In genomic region chr4:43477857-43478533, GRCm38 (mm10) we compare ENCODE assay signal across 7 mouse cellular contexts. TPM values are rescaled to one million over a fixed set of nuclear protein-coding genes. Genes with fewer than 3 reads are reported as not detected.
A peak's percentile ranks its signal among the peaks of the same experiment; 100 is the strongest.
DNase-seq lines count a peak whose midpoint lies in the region; ATAC-seq and TF ChIP-seq lines count a peak whose summit lies in the region.

No protein-coding gene starts in this region.

- 13% methylated on average over 11 of the region's 11 CpGs for WGBS in embryonic facial prominence, embryonic 11.5 days
- WGBS in limb, embryonic 10.5 days: 14% methylated on average over 11 of the region's 11 CpGs
- 14% methylated on average over 10 of the region's 11 CpGs for WGBS in midbrain, embryonic 12.5 days
- 25% methylated on average over 11 of the region's 11 CpGs for WGBS in small intestine, adult 2 months

- peak overlapping the region; percentile 52 for H3K9ac ChIP-seq in embryonic facial prominence, embryonic 11.5 days (replicated peaks; ENCODE audit: low read length)
- H3K9ac ChIP-seq in midbrain, embryonic 12.5 days (replicated peaks): no peak overlapping the region

- ATAC-seq in embryonic facial prominence, embryonic 11.5 days (replicated peaks; ENCODE audit: insufficient number of reproducible peaks, low FRiP score, low TSS enrichment, low read depth): peak; percentile 92
- peak; percentile 95 for ATAC-seq in midbrain, embryonic 12.5 days (ENCODE audit: low FRiP score, low read depth)

- peak; percentile 52; the same call in 1 of the 2 replicates for TF ChIP-seq CTCF in small intestine, adult 2 months (IDR thresholded peaks at IDR 0.05; ENCODE audit: extremely low read depth, insufficient read length, insufficient replicate concordance, low read depth, low read length)

- no peak for TF ChIP-seq POLR2A in small intestine, adult 2 months (IDR thresholded peaks at IDR 0.05; ENCODE audit: low read depth, low read length)

- no peaks in the 10 kb centered on the region for H3K4me1 ChIP-seq in embryonic facial prominence, embryonic 11.5 days (ENCODE audit: control insufficient read depth, insufficient read depth, low read length)
- H3K4me1 ChIP-seq in limb, embryonic 10.5 days: peaks cover 4% of the 10 kb centered on the region
- H3K4me1 ChIP-seq in midbrain, embryonic 12.5 days: no peaks in the 10 kb centered on the region
- peaks cover 18% of the 10 kb centered on the region for H3K4me1 ChIP-seq in small intestine, adult 2 months (ENCODE audit: control insufficient read depth, insufficient read depth, insufficient read length, low read length)

- H3K9me3 ChIP-seq in embryonic facial prominence, embryonic 11.5 days (replicated peaks; ENCODE audit: control insufficient read depth, low read length): no peaks in the 10 kb centered on the region
- H3K9me3 ChIP-seq in limb, embryonic 10.5 days (replicated peaks): no peaks in the 10 kb centered on the region
- H3K9me3 ChIP-seq in midbrain, embryonic 12.5 days: no peaks in the 10 kb centered on the region

- DNase-seq in adrenal gland, postnatal 25 days: peak; percentile 84
- DNase-seq in embryonic facial prominence, embryonic 11.5 days (ENCODE audit: low spot score): peak; percentile 94
- DNase-seq in heart, adult 11 months: peak; percentile 98
- peak; percentile 88 for DNase-seq in kidney, adult 11 months
- DNase-seq in limb, embryonic 10.5 days (ENCODE audit: low spot score): peak; percentile 83

- H3K27ac ChIP-seq in embryonic facial prominence, embryonic 11.5 days (replicated peaks; ENCODE audit: low read depth, low read length): no peak overlapping the region
- H3K27ac ChIP-seq in limb, embryonic 10.5 days: peak overlapping the region; percentile 81
- H3K27ac ChIP-seq in midbrain, embryonic 12.5 days (replicated peaks): no peak overlapping the region
- H3K27ac ChIP-seq in small intestine, adult 2 months (ENCODE audit: insufficient read depth, low read depth, low read length): peak overlapping the region; percentile 58

- peak overlapping the region; percentile 41 for H3K4me2 ChIP-seq in embryonic facial prominence, embryonic 11.5 days (ENCODE audit: low read depth, low read length)
- H3K4me2 ChIP-seq in midbrain, embryonic 12.5 days (replicated peaks): peak overlapping the region; percentile 48

- peak overlapping the region; percentile 10; the same call in 1 of the 2 replicates for H3K4me3 ChIP-seq in embryonic facial prominence, embryonic 11.5 days (ENCODE audit: low read depth, low read length)
- H3K4me3 ChIP-seq in limb, embryonic 10.5 days: peak overlapping the region; percentile 39
- peak overlapping the region; percentile 35 for H3K4me3 ChIP-seq in midbrain, embryonic 12.5 days
- peak overlapping the region; percentile 51 for H3K4me3 ChIP-seq in small intestine, adult 2 months (ENCODE audit: low read depth, low read length)

- no peaks in the 10 kb centered on the region for H3K27me3 ChIP-seq in embryonic facial prominence, embryonic 11.5 days (ENCODE audit: control insufficient read depth, insufficient read depth, low read length)
- H3K27me3 ChIP-seq in limb, embryonic 10.5 days (ENCODE audit: low read depth, poor library complexity, severe bottlenecking): no peaks in the 10 kb centered on the region
- 0 out of 2 replicates have a peak, but pooled peaks cover 2% of the 10 kb centered on the region for H3K27me3 ChIP-seq in midbrain, embryonic 12.5 days
- no peaks in the 10 kb centered on the region for H3K27me3 ChIP-seq in small intestine, adult 2 months (ENCODE audit: control insufficient read depth, insufficient read depth, low read length)

- H3K36me3 ChIP-seq in embryonic facial prominence, embryonic 11.5 days (replicated peaks; ENCODE audit: control insufficient read depth, insufficient read depth, low read depth, low read length): no peaks in the 10 kb centered on the region
- H3K36me3 ChIP-seq in limb, embryonic 10.5 days: no peaks in the 10 kb centered on the region
- no peaks in the 10 kb centered on the region for H3K36me3 ChIP-seq in midbrain, embryonic 12.5 days
- H3K36me3 ChIP-seq in small intestine, adult 2 months (ENCODE audit: control insufficient read depth, insufficient read depth, low read length): no peaks in the 10 kb centered on the region

RNA-seq across cellular contexts. Expression of gene Sit1, which starts 5.5 kb away (rescaled TPM):
- 0.24 TPM in 1 of 2 replicates, not detected in the other for total RNA-seq in adrenal gland, postnatal 25 days (2021)
- polyA plus RNA-seq in embryonic facial prominence, embryonic 11.5 days (2014; fragmentation: Nextera tagmentation; extraction: Ambion mirVana): not detected in 2 replicates
- not detected in 2 replicates for polyA plus RNA-seq in limb, embryonic 10.5 days (2016; fragmentation: Nextera tagmentation; extraction: Ambion mirVana)
- polyA plus RNA-seq in midbrain, embryonic 12.5 days (2016; fragmentation: Nextera tagmentation; extraction: Ambion mirVana): not detected in 2 replicates
- 0.96 and 1.9 TPM in 2 replicates for polyA plus RNA-seq in small intestine, adult 2 months (2012; rRNA removed)

RNA-seq across cellular contexts. Expression of gene Ccdc107, which starts 14.7 kb away (rescaled TPM):
- 54.6 and 58.2 TPM in 2 replicates for total RNA-seq in adrenal gland, postnatal 25 days (2021)
- 54.6 and 61.1 TPM in 2 replicates for polyA plus RNA-seq in embryonic facial prominence, embryonic 11.5 days (2014; fragmentation: Nextera tagmentation; extraction: Ambion mirVana)
- 44.3 and 50.8 TPM in 2 replicates for polyA plus RNA-seq in limb, embryonic 10.5 days (2016; fragmentation: Nextera tagmentation; extraction: Ambion mirVana)
- polyA plus RNA-seq in midbrain, embryonic 12.5 days (2016; fragmentation: Nextera tagmentation; extraction: Ambion mirVana): 45.0 and 47.9 TPM in 2 replicates
- 365 and 503 TPM in 2 replicates for polyA plus RNA-seq in small intestine, adult 2 months (2012; rRNA removed)

RNA-seq across cellular contexts. Expression of gene Arhgef39, which starts 21.5 kb away (rescaled TPM):
- 4.6 and 7.4 TPM in 2 replicates for total RNA-seq in adrenal gland, postnatal 25 days (2021)
- polyA plus RNA-seq in embryonic facial prominence, embryonic 11.5 days (2014; fragmentation: Nextera tagmentation; extraction: Ambion mirVana): 41.0 and 43.7 TPM in 2 replicates
- 45.1 and 49.8 TPM in 2 replicates for polyA plus RNA-seq in limb, embryonic 10.5 days (2016; fragmentation: Nextera tagmentation; extraction: Ambion mirVana)
- 33.1 TPM in 2 replicates for polyA plus RNA-seq in midbrain, embryonic 12.5 days (2016; fragmentation: Nextera tagmentation; extraction: Ambion mirVana)
- 21.6 and 38.3 TPM in 2 replicates for polyA plus RNA-seq in small intestine, adult 2 months (2012; rRNA removed)

RNA-seq across cellular contexts. Expression of gene Cd72, which starts 23.6 kb away (rescaled TPM):
- 2.9 TPM in 1 of 2 replicates, not detected in the other for total RNA-seq in adrenal gland, postnatal 25 days (2021)
- 2.4 and 2.7 TPM in 2 replicates for polyA plus RNA-seq in embryonic facial prominence, embryonic 11.5 days (2014; fragmentation: Nextera tagmentation; extraction: Ambion mirVana)
- polyA plus RNA-seq in limb, embryonic 10.5 days (2016; fragmentation: Nextera tagmentation; extraction: Ambion mirVana): 2.0 and 2.3 TPM in 2 replicates
- 2.0 and 2.9 TPM in 2 replicates for polyA plus RNA-seq in midbrain, embryonic 12.5 days (2016; fragmentation: Nextera tagmentation; extraction: Ambion mirVana)
- polyA plus RNA-seq in small intestine, adult 2 months (2012; rRNA removed): 2.8 and 11.4 TPM in 2 replicates

RNA-seq across cellular contexts. Expression of gene Car9, which starts 28.8 kb away (rescaled TPM):
- 0.61 TPM in 1 of 2 replicates, not detected in the other for total RNA-seq in adrenal gland, postnatal 25 days (2021)
- polyA plus RNA-seq in embryonic facial prominence, embryonic 11.5 days (2014; fragmentation: Nextera tagmentation; extraction: Ambion mirVana): 0.41 and 0.52 TPM in 2 replicates
- 1.0 and 1.3 TPM in 2 replicates for polyA plus RNA-seq in limb, embryonic 10.5 days (2016; fragmentation: Nextera tagmentation; extraction: Ambion mirVana)
- 0.52 and 0.61 TPM in 2 replicates for polyA plus RNA-seq in midbrain, embryonic 12.5 days (2016; fragmentation: Nextera tagmentation; extraction: Ambion mirVana)
- polyA plus RNA-seq in small intestine, adult 2 months (2012; rRNA removed): 36.6 and 47.7 TPM in 2 replicates

Comparison
In these comparisons a context has a peak if more than half of its experiments do, and no peak if none do; other contexts are left out.
1. H3K27ac ChIP-seq: peak in limb, embryonic 10.5 days (single experiment) and small intestine, adult 2 months (single experiment); none in embryonic facial prominence, embryonic 11.5 days (single experiment) and midbrain, embryonic 12.5 days (single experiment).
2. Peak in every context shown above with its lines, with median percentiles within 50 percentile points of each other: DNase-seq and H3K4me3 ChIP-seq.